Mouse (Mus musculus) liver, embryonic 13.5 days (tissue): ENCODE measurements around the gene Hist1h1t. TPM values are rescaled to one million over a fixed set of nuclear protein-coding genes. Genes with fewer than 3 reads are reported as not detected.

ENCODE experiments used
- ATAC-seq: fragments of 200-750 bp; cut with Nextera tagmentation; 2 replicates; pipeline ENCODE4 v1.8.0; 2017; ENCODE audit warnings: low read depth, mild to moderate bottlenecking, moderate number of reproducible peaks, moderate library complexity
- DNase-seq: peaks from one replicate; pipeline ENCODE4 v3.0.0; 2022
- H3K27ac ChIP-seq: fragments of 300-500 bp; sonication (generic); 2 replicates; pipeline ENCODE4 v1.5.1; 2015; ENCODE audit warnings: moderate library complexity, mild to moderate bottlenecking, inconsistent platforms
- H3K27me3 ChIP-seq: fragments of 300-500 bp; sonication (generic); 2 replicates; pipeline ENCODE4 v1.6.1; 2015; ENCODE audit warnings: mild to moderate bottlenecking, inconsistent platforms
- H3K36me3 ChIP-seq: fragments of 300-500 bp; sonication (generic); 2 replicates; pipeline ENCODE4 v1.6.1; 2015; ENCODE audit warnings: mild to moderate bottlenecking, inconsistent platforms
- H3K4me1 ChIP-seq: fragments of 300-500 bp; sonication (generic); replicated peaks from 2 replicates; pipeline ENCODE4 v1.6.1; 2015; ENCODE audit warnings: inconsistent platforms
- H3K4me2 ChIP-seq: fragments of 300-500 bp; sonication (generic); 2 replicates; pipeline ENCODE4 v1.6.1; 2015; ENCODE audit warnings: inconsistent platforms, mild to moderate bottlenecking, moderate library complexity
- H3K4me3 ChIP-seq: fragments of 300-500 bp; sonication (generic); replicated peaks from 2 replicates; pipeline ENCODE4 v1.5.1; 2015; ENCODE audit warnings: mild to moderate bottlenecking, inconsistent platforms
- H3K9ac ChIP-seq: fragments of 300-500 bp; sonication (generic); 2 replicates; pipeline ENCODE4 v1.6.1; 2015; ENCODE audit warnings: mild to moderate bottlenecking, inconsistent platforms
- H3K9me3 ChIP-seq: fragments of 300-500 bp; sonication (generic); replicated peaks from 2 replicates; pipeline ENCODE4 v1.6.1; 2016; ENCODE audit warnings: inconsistent platforms
- WGBS: fragments of 180-500 bp; shearing (Covaris S2); methylation state at CpG from one replicate; pipeline ENCODE4 v1.1.7; 2015; ENCODE audit not compliant: insufficient replicate concordance; 5-methylcytosine and 5-hydroxymethylcytosine counted together
- polyA plus RNA-seq: library from polyadenylated mRNA; unstranded; fragments of >200 nt; fragmentation: Nextera tagmentation; extraction: Ambion mirVana; gene quantifications from 2 replicates; pipeline ENCODE4 v1.2.1, GENCODE M21; 2015

Gene Hist1h1t
- polyA plus RNA-seq, 1 experiment from 2014 or later = not detected

DNA sequence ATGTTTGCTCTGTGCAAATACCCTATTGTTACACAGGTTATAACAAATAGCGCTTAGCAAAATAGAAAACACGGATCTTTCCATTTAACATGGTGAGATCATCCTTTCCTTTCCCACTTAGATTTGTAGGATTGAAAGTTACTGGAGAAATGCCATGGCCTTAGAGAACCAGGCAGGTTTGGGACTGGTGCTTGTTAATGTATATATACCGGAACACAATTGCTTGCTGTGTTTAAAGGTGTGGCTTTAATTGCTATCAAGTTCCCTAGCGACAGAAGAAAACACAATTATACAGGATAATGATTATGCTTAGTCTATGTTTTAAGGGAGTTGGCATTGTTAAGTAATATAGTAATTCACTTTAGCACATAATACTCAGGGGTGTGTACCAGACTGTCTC is 8.4 kb upstream of the Hist1h1t start:
- WGBS = 80% methylated on average over 4 of the region's 4 CpGs
- Histone ChIP-seq H3K9me3 (no peaks in the 10 kb centered on the region), H3K4me1 (peaks cover 61% of the 10 kb centered on the region), H3K9ac (no peak overlapping the region), H3K27ac (peak overlapping the region; percentile 65; the same call in 1 of the 2 replicates), H3K4me3 (peak overlapping the region; percentile 22; the same call in 1 of the 2 replicates), H3K4me2 (peak overlapping the region; percentile 38), H3K27me3 (no peaks in the 10 kb centered on the region), H3K36me3 (no peaks in the 10 kb centered on the region)
- DNase-seq (no peak), ATAC-seq (no peak)

- 83% methylated on average over 7 of the region's 7 CpGs for WGBS
Measured at GRCm38 (mm10) chr13:23687907-23688306, 7.7 kb upstream of the Hist1h1t start.

GRCm38 (mm10) chr13:23688956-23689355 is 6.7 kb upstream of the Hist1h1t start:
- Histone ChIP-seq H3K4me2 (no peak overlapping the region), H3K27ac (0 out of 2 replicates have a peak overlapping the region, but pooled peaks have one; percentile 13), H3K9me3 (no peaks in the 10 kb centered on the region), H3K27me3 (no peaks in the 10 kb centered on the region), H3K36me3 (0 out of 2 replicates have a peak, but pooled peaks cover 3% of the 10 kb centered on the region), H3K4me1 (peaks cover 52% of the 10 kb centered on the region), H3K9ac (no peak overlapping the region; the same call in 1 of the 2 replicates), H3K4me3 (no peak overlapping the region)
- DNase-seq (no peak), ATAC-seq (no peak)
- WGBS = 82% methylated on average over 2 of the region's 2 CpGs

More at GRCm38 (mm10) chr13:23687907-23688306, 7.7 kb upstream of the Hist1h1t start:
- Histone ChIP-seq H3K9ac (peak overlapping the region; percentile 37; the same call in 1 of the 2 replicates), H3K36me3 (no peaks in the 10 kb centered on the region), H3K4me3 (peak overlapping the region; percentile 24), H3K27me3 (no peaks in the 10 kb centered on the region), H3K27ac (peak overlapping the region; percentile 50), H3K4me1 (peaks cover 53% of the 10 kb centered on the region), H3K4me2 (peak overlapping the region; percentile 24), H3K9me3 (no peaks in the 10 kb centered on the region)
- no peak for DNase-seq
- ATAC-seq = no peak

DNA sequence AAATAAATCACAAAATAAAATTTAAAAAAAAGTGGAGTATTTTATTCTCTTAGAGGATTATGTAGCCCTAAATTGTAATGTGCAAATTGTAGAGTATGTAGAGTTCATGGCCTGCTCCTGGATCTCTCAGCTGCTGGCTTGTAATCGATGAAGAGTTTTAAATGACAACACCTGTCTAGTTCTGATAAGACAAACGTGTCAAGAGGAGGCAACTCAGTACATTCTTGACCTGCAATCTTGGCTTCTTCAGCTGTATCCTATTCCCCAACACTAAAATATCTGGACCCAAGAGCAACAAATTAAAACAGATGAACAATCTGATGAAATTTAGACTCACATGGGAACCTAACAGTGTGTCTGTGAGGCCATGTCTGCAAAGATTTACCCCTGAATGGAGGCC is 6.2 kb upstream of the Hist1h1t start:
- Histone ChIP-seq H3K4me2 (0 out of 2 replicates have a peak overlapping the region, but pooled peaks have one; percentile 2), H3K36me3 (0 out of 2 replicates have a peak, but pooled peaks cover 3% of the 10 kb centered on the region), H3K9me3 (no peaks in the 10 kb centered on the region), H3K4me3 (no peak overlapping the region), H3K9ac (peak overlapping the region; percentile 28; the same call in 1 of the 2 replicates), H3K27ac (no peak overlapping the region), H3K4me1 (peaks cover 52% of the 10 kb centered on the region), H3K27me3 (no peaks in the 10 kb centered on the region)
- no peak for DNase-seq
- 21% methylated on average over 2 of the region's 2 CpGs for WGBS
- 0 out of 2 replicates have a peak, but pooled peaks have one; percentile 9 for ATAC-seq

DNA sequence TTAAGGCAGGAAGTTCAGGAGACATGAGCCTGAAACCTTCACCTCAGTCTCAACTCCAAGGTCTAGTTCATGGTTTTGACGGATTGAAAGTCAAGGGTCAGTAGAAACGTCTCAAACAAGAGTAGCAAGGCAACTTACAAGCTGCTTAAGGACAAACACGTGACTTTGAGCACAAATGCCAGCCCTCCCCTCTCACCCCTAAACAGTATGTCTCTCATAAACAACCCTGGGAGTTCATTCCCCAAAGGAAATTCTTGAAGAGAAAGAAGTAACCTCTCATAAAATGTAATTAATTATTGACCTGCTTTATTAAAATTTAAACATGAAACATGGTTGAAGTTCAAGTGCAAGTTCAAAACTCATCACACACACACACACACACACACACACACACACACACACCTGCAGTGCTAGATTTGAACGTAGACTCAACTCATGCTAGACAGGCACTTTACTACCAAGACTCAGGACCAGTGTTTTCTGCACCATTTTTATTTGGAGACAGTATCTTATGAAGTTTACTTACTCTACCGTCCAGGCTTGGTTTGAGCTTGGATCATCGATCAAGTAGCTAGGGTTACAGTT is 1.7 kb upstream of the Hist1h1t start:
- Histone ChIP-seq H3K9ac (no peak overlapping the region), H3K4me1 (peaks cover 57% of the 10 kb centered on the region), H3K27me3 (no peaks in the 10 kb centered on the region), H3K4me3 (no peak overlapping the region), H3K9me3 (no peaks in the 10 kb centered on the region), H3K4me2 (no peak overlapping the region), H3K36me3 (0 out of 2 replicates have a peak, but pooled peaks cover 3% of the 10 kb centered on the region), H3K27ac (no peak overlapping the region)
- DNase-seq = no peak
- WGBS = 75% methylated on average over 6 of the region's 6 CpGs
- ATAC-seq = no peak

- Histone ChIP-seq H3K27ac (no peak overlapping the region; the same call in 1 of the 2 replicates), H3K4me3 (no peak overlapping the region), H3K4me2 (no peak overlapping the region), H3K36me3 (0 out of 2 replicates have a peak, but pooled peaks cover 3% of the 10 kb centered on the region), H3K9me3 (no peaks in the 10 kb centered on the region), H3K27me3 (no peaks in the 10 kb centered on the region), H3K9ac (no peak overlapping the region; the same call in 1 of the 2 replicates), H3K4me1 (peaks cover 56% of the 10 kb centered on the region)
- DNase-seq (no peak), ATAC-seq (no peak)
- WGBS = 83% methylated on average over 9 of the region's 9 CpGs
Measured at GRCm38 (mm10) chr13:23694956-23695355, 658 bp upstream of the Hist1h1t start.

DNA sequence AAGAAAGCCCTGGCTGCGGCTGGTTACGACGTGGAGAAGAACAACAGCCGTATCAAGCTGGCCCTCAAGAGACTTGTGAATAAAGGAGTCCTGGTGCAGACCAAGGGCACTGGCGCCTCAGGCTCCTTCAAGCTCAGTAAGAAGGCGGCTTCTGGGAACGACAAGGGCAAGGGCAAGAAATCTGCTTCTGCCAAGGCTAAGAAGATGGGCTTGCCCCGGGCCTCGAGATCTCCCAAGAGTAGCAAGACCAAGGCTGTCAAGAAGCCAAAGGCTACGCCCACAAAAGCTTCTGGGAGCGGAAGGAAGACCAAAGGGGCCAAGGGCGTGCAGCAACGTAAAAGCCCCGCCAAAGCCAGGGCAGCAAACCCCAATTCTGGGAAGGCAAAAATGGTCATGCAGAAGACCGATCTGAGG is 454 bp downstream of the Hist1h1t start:
- Histone ChIP-seq H3K4me3 (peak overlapping the region; percentile 40), H3K4me2 (peak overlapping the region; percentile 61), H3K9me3 (no peaks in the 10 kb centered on the region), H3K4me1 (peaks cover 55% of the 10 kb centered on the region), H3K27ac (peak overlapping the region; percentile 100), H3K27me3 (no peaks in the 10 kb centered on the region), H3K36me3 (0 out of 2 replicates have a peak, but pooled peaks cover 3% of the 10 kb centered on the region), H3K9ac (peak overlapping the region; percentile 81)
- DNase-seq (peak; percentile 53), ATAC-seq (no peak)
- WGBS = 43% methylated on average over 15 of the region's 15 CpGs

DNA sequence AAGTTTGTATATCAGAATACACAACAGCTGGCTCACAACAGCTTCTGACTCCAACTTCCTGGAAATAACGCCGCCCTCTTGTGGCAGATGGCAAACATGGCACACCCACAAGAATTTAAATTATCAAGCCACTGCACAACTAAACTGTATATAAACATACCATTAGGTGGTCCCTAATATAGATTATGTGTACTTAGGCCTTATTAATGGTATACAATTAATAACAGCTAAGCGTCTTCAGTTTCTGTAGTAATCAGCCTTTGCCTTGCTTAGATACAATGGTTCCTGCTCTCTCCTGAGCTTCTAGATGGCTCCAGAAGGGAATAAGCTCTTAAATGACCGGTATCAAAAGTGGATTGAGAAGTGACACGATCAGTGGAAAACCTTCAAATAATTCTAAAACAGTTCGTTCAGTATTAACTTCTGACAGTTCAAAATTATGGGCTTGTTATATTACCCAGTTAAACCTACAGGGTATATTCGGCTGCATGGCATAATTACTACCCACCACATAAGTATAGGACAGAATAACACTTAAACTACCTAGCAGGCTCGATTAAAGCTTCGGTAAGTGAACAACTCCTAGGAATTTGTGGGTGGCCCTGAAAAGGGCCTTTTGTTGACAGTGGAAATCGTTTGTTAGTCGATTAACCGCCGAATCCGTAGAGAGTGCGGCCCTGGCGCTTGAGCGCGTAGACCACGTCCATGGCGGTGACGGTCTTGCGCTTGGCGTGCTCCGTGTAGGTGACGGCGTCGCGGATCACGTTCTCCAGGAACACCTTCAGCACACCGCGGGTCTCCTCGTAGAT is 2.1 kb downstream of the Hist1h1t start:
- Histone ChIP-seq H3K4me3 (peak overlapping the region; percentile 59), H3K9me3 (no peaks in the 10 kb centered on the region), H3K4me2 (peak overlapping the region; percentile 67), H3K27ac (peak overlapping the region; percentile 100), H3K36me3 (0 out of 2 replicates have a peak, but pooled peaks cover 3% of the 10 kb centered on the region), H3K9ac (peak overlapping the region; percentile 81), H3K4me1 (peaks cover 56% of the 10 kb centered on the region), H3K27me3 (no peaks in the 10 kb centered on the region)
- DNase-seq (peak; percentile 65), ATAC-seq (peak; percentile 68)
- WGBS = under 1% methylated on average over 24 of the region's 32 CpGs

DNA sequence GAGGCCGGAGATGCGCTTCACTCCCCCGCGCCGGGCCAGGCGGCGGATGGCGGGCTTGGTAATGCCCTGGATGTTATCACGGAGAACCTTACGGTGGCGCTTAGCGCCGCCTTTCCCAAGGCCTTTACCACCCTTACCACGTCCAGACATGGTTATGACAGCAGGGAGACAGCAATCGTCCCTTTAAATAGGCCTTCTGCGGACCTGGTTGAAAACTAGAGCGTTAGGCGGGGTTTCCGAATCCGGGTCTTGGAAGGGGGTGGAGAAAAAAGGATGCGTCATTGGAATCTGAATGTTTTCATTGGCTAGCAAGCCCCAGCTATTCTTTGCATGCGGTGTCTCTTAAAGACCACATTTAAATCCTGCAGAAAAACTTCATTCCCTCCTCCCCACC is 2.7 kb downstream of the Hist1h1t start, which contains the start of gene Hist1h4c:
Gene Hist1h4c, minus strand, starts transcription at position 155 of the 394 bp plus-strand sequence.
- H3K4me3 ChIP-seq = peak within 1 kb of the TSS; percentile 59
- 0% methylated on average over 22 of the region's 22 CpGs for WGBS
- 0 out of 2 replicates have a peak, but pooled peaks cover 3% of the 10 kb centered on the region for H3K36me3 ChIP-seq
- peak; percentile 97 for DNase-seq
- H3K4me2 ChIP-seq = peak within 1 kb of the TSS; percentile 67
- H3K27ac ChIP-seq = peak within 1 kb of the TSS; percentile 100
- peak within 1 kb of the TSS; percentile 81 for H3K9ac ChIP-seq
- H3K9me3 ChIP-seq = no peaks in the 10 kb centered on the region
- peak; percentile 92 for ATAC-seq
- peaks cover 60% of the 10 kb centered on the region for H3K4me1 ChIP-seq
- no peaks in the 10 kb centered on the region for H3K27me3 ChIP-seq

DNA sequence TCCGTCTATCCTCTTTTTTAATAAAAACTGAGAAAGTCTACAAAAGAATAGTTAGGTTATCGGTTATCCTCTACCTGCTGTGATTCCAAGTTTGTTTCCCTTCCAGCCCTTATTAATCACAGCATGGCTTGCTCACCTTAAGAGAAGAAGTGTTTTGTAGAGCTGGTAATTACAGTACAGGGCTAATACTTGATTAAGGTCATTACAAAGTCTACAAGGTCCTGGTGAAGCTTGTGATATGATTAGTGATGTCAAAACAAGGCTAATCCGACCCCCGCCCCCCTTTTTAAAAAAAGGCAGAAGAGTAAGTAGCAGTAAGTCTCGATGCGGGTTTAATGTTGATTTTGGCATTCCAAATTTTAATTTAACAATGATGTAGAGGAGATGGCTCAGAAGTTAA is 3.4 kb downstream of the Hist1h1t start:
- Histone ChIP-seq H3K27me3 (no peaks in the 10 kb centered on the region), H3K9me3 (no peaks in the 10 kb centered on the region), H3K9ac (peak overlapping the region; percentile 65), H3K36me3 (no peaks in the 10 kb centered on the region), H3K4me2 (peak overlapping the region; percentile 67), H3K4me1 (peaks cover 60% of the 10 kb centered on the region), H3K4me3 (peak overlapping the region; percentile 12; the same call in 1 of the 2 replicates), H3K27ac (peak overlapping the region; percentile 100)
- 66% methylated on average over 6 of the region's 6 CpGs for WGBS
- DNase-seq (no peak), ATAC-seq (no peak)

GRCm38 (mm10) chr13:23699767-23700166 is 4.2 kb downstream of the Hist1h1t start:
- ATAC-seq = no peak
- WGBS = 51% methylated on average over 3 of the region's 3 CpGs

More at GRCm38 (mm10) chr13:23699767-23700166, 4.2 kb downstream of the Hist1h1t start:
- Histone ChIP-seq H3K9me3 (no peaks in the 10 kb centered on the region), H3K9ac (0 out of 2 replicates have a peak overlapping the region, but pooled peaks have one; percentile 26), H3K4me3 (no peak overlapping the region), H3K36me3 (no peaks in the 10 kb centered on the region), H3K4me1 (peaks cover 58% of the 10 kb centered on the region), H3K27ac (peak overlapping the region; percentile 53; the same call in 1 of the 2 replicates), H3K4me2 (no peak overlapping the region), H3K27me3 (no peaks in the 10 kb centered on the region)
- no peak for DNase-seq
